Mouse (Mus musculus): ENCODE measurements at regions not wholly inside any gene's neighbourhood (a gene's known extent, or its start where the extent isn't known, plus 50 kb on each side); places are given as distances from the start of the nearest gene placed in this dataset.

GRCm38 (mm10) chr9:26601979-26602378, 131.5 kb upstream of the B3gat1 start:
- DNase-seq, result no peak

GRCm38 (mm10) chr9:26604552-26604951, 129.0 kb upstream of the B3gat1 start:
- DNase-seq, result no peak

- DNase-seq, result no peak
These were observed 121.7 kb upstream of the B3gat1 start for GRCm38 (mm10) chr9:26611711-26612437.

GRCm38 (mm10) chr9:26622840-26623448, 110.6 kb upstream of the B3gat1 start:
- DNase-seq, result no peak

- DNase-seq, result peak; percentile 65
These were observed 108.2 kb upstream of the B3gat1 start for GRCm38 (mm10) chr9:26625171-26625937.

- DNase-seq, result no peak
These were observed 100.5 kb upstream of the B3gat1 start for GRCm38 (mm10) chr9:26632891-26633650.

- DNase-seq, result no peak
These were observed 98.3 kb upstream of the B3gat1 start for GRCm38 (mm10) chr9:26635211-26635610.

- DNase-seq, result no peak
These were observed 94.9 kb upstream of the B3gat1 start for GRCm38 (mm10) chr9:26638586-26638985.

GRCm38 (mm10) chr9:26642302-26642701, 91.2 kb upstream of the B3gat1 start:
- DNase-seq, result no peak

- DNase-seq, result no peak
These were observed 90.7 kb upstream of the B3gat1 start for GRCm38 (mm10) chr9:26642831-26643230.

GRCm38 (mm10) chr9:26649506-26649905, 84.0 kb upstream of the B3gat1 start:
- no peak for DNase-seq

GRCm38 (mm10) chr9:26652920-26653319, 80.6 kb upstream of the B3gat1 start:
- DNase-seq, result no peak

- no peak for DNase-seq
These were observed 74.2 kb upstream of the B3gat1 start for GRCm38 (mm10) chr9:26659366-26659765.

GRCm38 (mm10) chr9:26663544-26663943, 70.0 kb upstream of the B3gat1 start:
- peak in 1 of 2 experiments; percentile 7 for DNase-seq

- peak in 1 of 2 experiments; percentile 6 for DNase-seq
These were observed 65.7 kb upstream of the B3gat1 start for GRCm38 (mm10) chr9:26667835-26668234.

- DNase-seq, result no peak
These were observed 59.3 kb upstream of the B3gat1 start for GRCm38 (mm10) chr9:26674059-26674757.

- DNase-seq, result no peak
These were observed 55.2 kb upstream of the B3gat1 start for GRCm38 (mm10) chr9:26678288-26678687.

GRCm38 (mm10) chr9:26681516-26681915, 52.0 kb upstream of the B3gat1 start:
- DNase-seq, result peak in 1 of 2 experiments; percentile 16

All from cerebellum, postnatal 36 days (tissue).